In genomic region chr9:14350787-14351186, GRCm38 (mm10) we compare ENCODE assay signal across 26 mouse cellular contexts. TPM values are rescaled to one million over a fixed set of nuclear protein-coding genes. Genes with fewer than 3 reads are reported as not detected.
DNase-seq lines count a peak whose midpoint lies in the region; ATAC-seq and TF ChIP-seq lines count a peak whose summit lies in the region.
"Had no signal": no experiment of that assay in that cellular context is flagged by ENCODE, and none has a peak within 500 bp of the region (broad histone marks: within the 10 kb centered on the region; RNA-seq: fewer than 3 reads in every experiment).

No protein-coding gene starts in this region.

- H3K9me3 ChIP-seq in liver, embryonic 13.5 days (replicated peaks) = no peaks in the 10 kb centered on the region
- H3K9me3 ChIP-seq in liver, postnatal 0 days (ENCODE audit: low read length) = no peaks in the 10 kb centered on the region
- H3K9me3 ChIP-seq: embryonic facial prominence, embryonic 13.5 days; embryonic facial prominence, embryonic 15.5 days; forebrain, embryonic 10.5 days; forebrain, embryonic 12.5 days had no signal

- no peak for TF ChIP-seq EP300 in liver, postnatal 0 days (IDR thresholded peaks at IDR 0.05; ENCODE audit: low read depth)

- no peak for DNase-seq in liver, embryonic 13.5 days
- DNase-seq in liver, postnatal 0 days = no peak
- peak; percentile 29 for DNase-seq in 416B (ENCODE audit: low read depth)
- no peak for DNase-seq in cerebellum, adult 9-10 months
- DNase-seq in gastrocnemius, adult 2 months = no peak
- no peak for DNase-seq in neural tube, embryonic 10.5 days (ENCODE audit: extremely low spot score, low spot score)
- DNase-seq: adrenal gland, adult 8-10 months; adrenal gland, postnatal 14 days; adrenal gland, postnatal 36 days; cerebellum, adult 11-12 months; cerebellum, adult 2 months; cerebellum, adult 9-11 months; cerebellum, postnatal 14 days; cerebellum, postnatal 36 days; embryo, embryonic 11 days had no signal

- H3K27ac ChIP-seq in liver, embryonic 13.5 days = peak overlapping the region; percentile 4; the same call in 1 of the 2 replicates
- no peak overlapping the region for H3K27ac ChIP-seq in liver, postnatal 0 days (ENCODE audit: low read depth)
- H3K27ac ChIP-seq in gastrocnemius, adult 2 months = no peak overlapping the region
- H3K27ac ChIP-seq: embryonic facial prominence, embryonic 13.5 days; embryonic facial prominence, embryonic 15.5 days; forebrain, embryonic 10.5 days; forebrain, embryonic 12.5 days had no signal

- no peak for ATAC-seq in liver, embryonic 13.5 days (ENCODE audit: low read depth)
- no peak for ATAC-seq in liver, postnatal 0 days
- peak; percentile 51 for ATAC-seq in granulocyte monocyte progenitor cell, adult 5-6 weeks (replicated peaks; ENCODE audit: poor library complexity, severe bottlenecking)
- 0 out of 2 replicates have a peak, but pooled peaks have one; percentile 35 for ATAC-seq in megakaryocyte, adult 5-6 weeks (ENCODE audit: poor library complexity, severe bottlenecking)
- ATAC-seq: activated CD4-positive, CD25-positive, alpha-beta regulatory T cell, adult 4 months; forebrain, embryonic 14.5 days; forebrain, embryonic 16.5 days; Patski had no signal

- H3K4me3 ChIP-seq in liver, embryonic 13.5 days (replicated peaks) = no peak overlapping the region
- no peak overlapping the region for H3K4me3 ChIP-seq in liver, postnatal 0 days (ENCODE audit: low read depth, low read length)
- H3K4me3 ChIP-seq in gastrocnemius, adult 2 months = no peak overlapping the region
- H3K4me3 ChIP-seq: embryonic facial prominence, embryonic 13.5 days; embryonic facial prominence, embryonic 15.5 days; erythroblast, embryonic 14.5 days; forebrain, embryonic 10.5 days; forebrain, embryonic 12.5 days had no signal

- no peaks in the 10 kb centered on the region for H3K27me3 ChIP-seq in liver, embryonic 13.5 days
- no peaks in the 10 kb centered on the region for H3K27me3 ChIP-seq in liver, postnatal 0 days (ENCODE audit: insufficient read depth, low read length)
- H3K27me3 ChIP-seq: embryonic facial prominence, embryonic 13.5 days; embryonic facial prominence, embryonic 15.5 days; forebrain, embryonic 12.5 days; Patski had no signal

- no peak for TF ChIP-seq CTCF in liver, postnatal 0 days (IDR thresholded peaks at IDR 0.05; ENCODE audit: low read depth)
- no peak for TF ChIP-seq CTCF in gastrocnemius, adult 2 months (IDR thresholded peaks at IDR 0.05)

- intact Hi-C loops in gastrocnemius, adult 2 months (cut with DNase I) = no loop called here

- WGBS in liver, embryonic 13.5 days (ENCODE audit: insufficient replicate concordance) = 42% methylated on average over 2 of the region's 2 CpGs
- WGBS in liver, postnatal 0 days (ENCODE audit: insufficient replicate concordance) = 58% methylated on average over 2 of the region's 2 CpGs

- H3K9ac ChIP-seq in liver, embryonic 13.5 days = no peak overlapping the region
- H3K9ac ChIP-seq in liver, postnatal 0 days (replicated peaks) = no peak overlapping the region
- H3K9ac ChIP-seq: embryonic facial prominence, embryonic 13.5 days; embryonic facial prominence, embryonic 15.5 days; forebrain, embryonic 12.5 days had no signal

- no peak overlapping the region for H3K4me2 ChIP-seq in liver, embryonic 13.5 days
- no peak overlapping the region for H3K4me2 ChIP-seq in liver, postnatal 0 days (ENCODE audit: low read depth, low read length)
- H3K4me2 ChIP-seq: embryonic facial prominence, embryonic 13.5 days; embryonic facial prominence, embryonic 15.5 days; forebrain, embryonic 12.5 days had no signal

- H3K4me1 ChIP-seq in liver, embryonic 13.5 days (replicated peaks) = peaks cover 27% of the 10 kb centered on the region
- peaks cover 3% of the 10 kb centered on the region; the same call in 1 of the 2 replicates for H3K4me1 ChIP-seq in liver, postnatal 0 days (ENCODE audit: insufficient read depth)
- H3K4me1 ChIP-seq: embryonic facial prominence, embryonic 13.5 days had no signal

- peaks cover 28% of the 10 kb centered on the region for H3K36me3 ChIP-seq in liver, embryonic 13.5 days
- no peaks in the 10 kb centered on the region for H3K36me3 ChIP-seq in liver, postnatal 0 days (replicated peaks; ENCODE audit: insufficient read depth, low read length)
- H3K36me3 ChIP-seq: embryonic facial prominence, embryonic 13.5 days; embryonic facial prominence, embryonic 15.5 days; forebrain, embryonic 10.5 days; forebrain, embryonic 12.5 days had no signal

RNA-seq across cellular contexts. Expression of gene Endod1, which starts 30.5 kb away (rescaled TPM):
- 37.8 and 40.4 TPM in 2 replicates for polyA plus RNA-seq in liver, embryonic 13.5 days (2015; fragmentation: Nextera tagmentation; extraction: Ambion mirVana)
- polyA plus RNA-seq in liver, postnatal 0 days (2015; fragmentation: Nextera tagmentation; extraction: Ambion mirVana) = 11.6 and 12.4 TPM in 2 replicates
- 13.4 and 14.7 TPM in 2 replicates for total RNA-seq in granulocyte monocyte progenitor cell, adult 5-6 weeks (2014; fragmentation: Nextera tagmentation)
- total RNA-seq in granulocyte monocyte progenitor cell, adult 5-6 weeks (2017) = 17.3 and 18.4 TPM in 2 replicates
- 9.4 and 11.8 TPM in 2 replicates for total RNA-seq in megakaryocyte, adult 5-6 weeks (2015)
- total RNA-seq in megakaryocyte, adult 5-6 weeks (2017) = 10.3 and 11.7 TPM in 2 replicates
- 1 to 10 TPM; 2.7 to 4.5 TPM for total RNA-seq in gastrocnemius, adult 2 months (2021)

Comparison
In these comparisons a context has a peak if more than half of its experiments do, and no peak if none do; other contexts are left out.
1. ATAC-seq: peak in granulocyte monocyte progenitor cell, adult 5-6 weeks (single experiment) and megakaryocyte, adult 5-6 weeks (single experiment); none in liver, embryonic 13.5 days (single experiment) and liver, postnatal 0 days (single experiment).